Mouse (Mus musculus) bone marrow macrophage, adult 2 months (primary cell): ENCODE measurements around the gene Cachd1.

Experiments
- CTCF ChIP-seq: IDR thresholded peaks from 2 replicates; pipeline ENCODE4 v1.5.1; 2012; ENCODE audit warnings: low read depth, mild to moderate bottlenecking, low read length, moderate library complexity
- POLR2A ChIP-seq: IDR thresholded peaks from 2 replicates; pipeline ENCODE4 v1.6.1; 2012; ENCODE audit warnings: mild to moderate bottlenecking, low read depth, low read length, borderline replicate concordance

- TF ChIP-seq CTCF (no peak), POLR2A (no peak)
These were observed 148.7 kb downstream of the Cachd1 start for GRCm38 (mm10) chr4:100925153-100925552.
